Mouse (Mus musculus) layer of hippocampus, adult 11-12 months (tissue): ENCODE measurements at regions not wholly inside any gene's neighbourhood (a gene's known extent, or its start where the extent isn't known, plus 50 kb on each side); places are given as distances from the start of the nearest gene placed in this dataset.
"Not testable (repeated sequence)": the region's sequence is repeated elsewhere in the genome, so short reads cannot be mapped to it uniquely, and the experiment has no call there.

Experiments used
- DNase-seq: peaks from one replicate; pipeline ENCODE4 v3.0.0; 2022; ENCODE audit warnings: low spot score

DNA sequence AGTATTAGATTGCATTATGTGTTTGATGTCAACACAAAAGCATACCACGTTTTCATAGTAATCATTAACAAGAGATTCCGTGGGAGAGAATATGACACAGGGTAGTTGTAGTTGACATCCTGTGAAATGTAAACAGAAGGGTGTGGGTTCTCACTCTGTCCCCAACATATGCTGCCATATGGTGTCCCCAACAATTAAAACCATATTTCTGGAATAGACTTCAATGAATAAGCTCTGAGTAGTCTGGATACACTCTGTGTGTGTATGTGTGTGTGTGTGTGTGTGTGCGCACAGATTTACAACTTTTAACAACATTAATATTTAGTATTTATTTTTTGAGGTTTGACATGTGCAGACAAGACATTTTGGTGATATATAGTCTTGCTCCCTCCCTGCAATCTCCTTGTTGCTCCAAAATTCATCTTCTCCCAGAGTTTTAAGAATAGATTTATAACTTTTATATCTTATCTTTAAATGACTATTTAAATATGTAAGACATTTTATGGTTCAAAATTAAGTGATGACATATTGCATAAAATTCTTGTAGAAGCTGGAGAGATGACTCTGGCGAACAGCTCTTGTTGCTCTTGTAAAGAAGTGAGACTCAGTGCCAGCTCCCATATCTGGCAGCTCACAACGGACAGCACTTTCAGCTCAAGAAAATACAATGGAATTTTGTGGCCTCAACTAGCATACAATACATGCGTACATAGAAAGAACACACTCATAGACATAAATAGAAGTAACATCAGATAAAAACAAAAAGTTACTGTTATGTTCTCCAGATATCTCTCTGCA is 162.6 kb upstream of the Tram1l1 start:
- no peak for DNase-seq

DNA sequence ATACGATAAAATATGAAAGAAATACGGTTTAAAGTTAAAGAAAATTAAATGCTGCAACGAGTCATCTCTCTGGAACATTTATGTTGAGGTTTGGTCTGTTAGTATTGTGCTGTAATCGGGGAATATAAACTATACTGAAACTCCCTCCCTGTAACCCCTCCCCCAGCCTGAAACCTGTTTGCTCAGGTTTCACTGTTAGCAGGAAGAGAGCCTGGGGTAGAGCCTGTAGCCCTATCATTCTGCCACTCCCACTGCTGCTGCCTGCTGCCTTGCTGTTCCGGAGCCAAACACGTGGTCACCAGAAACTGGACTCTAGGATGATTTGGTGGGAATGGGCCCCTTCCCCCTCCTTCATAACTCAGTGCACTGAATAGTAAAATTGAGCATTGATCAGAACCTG is 127.3 kb upstream of the Tram1l1 start:
- not testable (repeated sequence) for DNase-seq

DNA sequence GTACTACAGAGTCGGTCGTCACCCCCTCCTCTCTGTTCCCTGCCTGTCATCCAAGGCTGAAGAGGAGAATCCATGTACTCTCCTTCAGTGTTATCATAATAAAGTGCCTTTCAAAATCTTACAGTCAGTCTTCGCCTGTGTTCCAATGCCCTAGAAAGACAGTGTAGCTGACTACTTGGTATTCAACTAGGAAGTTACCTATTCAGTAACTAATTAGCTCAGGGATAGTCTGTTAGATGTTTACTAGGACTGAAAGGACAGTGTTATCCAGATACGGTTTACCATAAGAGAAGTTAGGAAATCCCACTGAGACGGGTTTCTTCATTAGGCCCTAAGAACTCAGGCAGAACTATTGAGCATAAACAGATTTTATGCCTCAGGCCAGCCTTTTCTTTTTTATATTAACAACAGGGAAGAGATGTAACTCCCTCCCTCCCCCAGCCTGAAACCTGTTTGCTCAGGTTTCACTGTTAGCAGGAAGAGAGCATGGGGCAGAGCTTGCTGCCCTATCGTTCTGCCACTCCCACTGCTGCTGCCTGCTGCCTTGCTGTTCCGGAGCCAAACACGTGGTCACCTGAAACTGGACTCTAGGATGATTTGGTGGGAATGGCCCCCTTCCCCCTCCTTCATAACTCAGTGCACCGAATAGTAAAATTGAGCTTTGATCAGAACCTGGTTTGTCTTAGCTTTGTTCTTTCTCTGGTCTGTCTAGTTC is 120.3 kb upstream of the Tram1l1 start:
- DNase-seq = not testable (repeated sequence)

DNA sequence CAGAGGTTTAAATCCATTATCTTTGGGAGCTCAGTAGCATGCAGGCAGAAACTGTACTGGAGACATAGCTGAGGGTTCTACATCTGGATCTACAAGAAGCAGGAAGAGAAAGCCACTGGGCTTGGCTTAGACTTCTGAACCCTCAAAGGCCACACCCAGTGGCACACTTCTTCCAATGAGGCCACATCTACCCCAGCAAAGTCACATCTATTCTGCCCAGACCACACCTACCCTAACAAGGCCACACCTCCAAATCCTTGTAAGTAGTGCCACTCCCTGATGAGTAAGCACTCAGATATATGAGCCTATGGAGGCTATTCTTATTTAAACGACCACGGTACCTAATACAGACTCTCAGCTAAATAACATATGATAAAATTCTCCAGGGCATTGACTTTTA is 103.5 kb upstream of the Tram1l1 start:
- DNase-seq = no peak

DNA sequence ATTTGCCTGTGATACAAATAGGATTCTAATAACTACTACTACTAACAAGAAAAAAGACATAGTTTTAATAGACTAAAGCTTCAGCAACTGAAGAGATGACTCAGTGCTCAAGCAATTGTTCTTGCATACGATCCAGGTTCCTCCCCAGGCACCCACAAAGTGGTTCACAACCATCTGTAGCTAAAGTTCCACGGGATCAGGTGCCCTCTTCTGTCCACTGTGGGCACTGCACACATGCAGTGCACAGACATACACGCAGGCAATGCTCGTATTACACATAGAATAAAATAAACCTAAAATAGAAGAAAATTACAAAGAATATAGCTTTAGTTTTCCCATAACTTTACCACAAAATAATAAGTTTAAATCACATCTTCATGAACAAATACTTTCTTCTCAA is 94.7 kb upstream of the Tram1l1 start:
- no peak for DNase-seq

DNA sequence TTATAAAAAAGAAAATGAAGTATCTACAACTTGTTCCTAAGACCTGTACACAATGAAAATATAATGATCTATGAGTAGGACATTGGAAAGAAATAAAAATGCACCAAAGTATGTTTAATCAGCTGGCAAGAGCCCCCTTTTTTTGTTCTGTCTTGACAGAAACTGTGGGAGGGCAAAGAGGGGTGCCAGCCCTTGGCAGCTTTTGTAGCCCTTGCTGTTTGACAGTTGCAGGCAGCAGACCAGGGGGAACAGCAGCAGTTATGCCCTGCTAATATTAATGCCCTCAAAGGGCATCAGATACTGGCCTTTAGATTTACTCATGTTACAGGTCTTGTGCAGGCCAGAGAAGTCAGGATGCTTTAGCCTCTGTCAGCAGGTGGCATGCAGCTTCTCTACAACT is 93.0 kb upstream of the Tram1l1 start:
- no peak for DNase-seq

DNA sequence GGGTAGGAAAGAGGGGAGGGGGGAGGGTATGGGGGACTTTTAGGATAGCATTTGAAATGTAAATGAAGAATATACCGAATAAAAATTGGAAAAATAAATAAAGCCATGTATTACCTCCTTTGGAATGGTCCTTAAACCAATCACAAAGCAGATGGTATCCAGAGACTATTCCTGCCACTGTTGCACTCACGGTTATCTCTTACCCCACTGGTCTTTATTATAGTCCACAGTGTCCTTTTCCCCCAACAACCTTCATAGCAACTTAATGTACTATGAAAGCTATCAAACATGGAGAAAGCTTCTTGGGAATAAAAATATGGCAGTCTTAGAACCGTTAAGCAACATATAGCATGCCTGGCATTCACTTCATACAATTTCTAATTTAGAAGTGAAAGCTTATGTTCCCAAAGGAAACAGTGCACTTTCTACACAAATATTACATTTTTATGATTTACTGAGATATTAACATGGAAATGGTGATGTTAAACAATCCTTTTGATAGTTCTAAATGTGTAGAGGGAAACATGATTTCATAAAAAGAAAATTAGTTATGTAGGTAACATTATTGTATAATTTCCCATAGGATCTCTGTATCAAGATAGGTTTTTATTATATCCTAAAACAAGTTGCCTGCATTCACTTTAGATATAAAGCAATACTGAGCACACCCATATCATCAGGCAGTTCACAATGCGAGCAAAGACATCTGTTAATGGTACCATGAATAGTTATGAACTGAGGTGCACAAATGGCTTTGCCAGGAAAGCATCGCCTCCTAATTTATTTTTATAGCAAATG is 79.5 kb upstream of the Tram1l1 start:
- DNase-seq = no peak

DNA sequence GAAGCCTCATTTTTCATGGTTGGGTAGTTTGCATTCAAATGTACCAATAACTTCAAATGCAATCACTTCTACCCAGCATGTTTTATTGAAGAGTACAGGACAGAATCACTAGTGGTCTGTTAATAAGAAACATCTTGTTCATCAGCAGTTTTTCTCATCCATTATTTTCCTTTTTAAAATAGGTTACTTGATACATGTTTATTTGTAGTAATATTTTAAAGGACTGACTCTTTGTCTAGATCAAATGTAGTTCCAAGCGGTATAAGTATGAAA is 79.0 kb upstream of the Tram1l1 start:
- DNase-seq = no peak

DNA sequence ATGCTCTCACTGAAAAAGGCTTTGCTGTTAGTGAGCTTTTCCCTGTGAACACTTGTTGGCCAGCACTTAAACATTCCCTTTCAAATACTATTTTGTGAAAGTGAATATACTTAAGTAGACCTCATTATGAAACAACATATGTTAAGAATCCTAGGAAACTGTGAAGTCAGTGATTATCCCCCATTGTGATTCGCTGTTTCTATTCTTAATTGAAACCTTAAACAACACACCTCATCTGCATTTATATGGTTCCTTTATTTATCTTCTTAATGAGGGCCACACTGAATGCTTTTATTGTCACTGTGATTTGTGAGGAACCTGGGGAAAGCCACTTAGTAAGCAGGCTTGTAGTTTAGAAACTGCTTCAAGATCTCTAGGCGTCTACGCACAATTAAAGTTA is 58.5 kb upstream of the Tram1l1 start:
- DNase-seq = no peak

DNA sequence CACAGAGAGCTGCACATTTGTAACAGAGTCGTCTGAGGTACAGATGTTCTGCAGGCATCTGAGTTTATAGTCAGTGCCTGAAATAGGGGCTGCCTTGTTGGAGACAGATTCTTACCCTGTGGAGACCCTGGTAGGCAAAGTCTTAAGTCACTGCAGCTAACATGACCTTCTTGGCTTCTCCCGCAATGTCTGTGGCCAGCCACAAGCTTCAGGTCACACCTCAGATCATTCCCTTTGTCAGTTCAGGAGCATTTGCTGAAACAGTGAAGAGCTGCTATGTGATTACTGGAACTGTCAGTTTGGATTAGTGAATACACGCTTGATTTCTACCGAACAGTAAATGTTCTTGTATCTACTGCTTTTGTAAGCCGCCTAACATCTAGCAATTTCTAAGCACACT is 53.8 kb upstream of the Tram1l1 start:
- DNase-seq = no peak

DNA sequence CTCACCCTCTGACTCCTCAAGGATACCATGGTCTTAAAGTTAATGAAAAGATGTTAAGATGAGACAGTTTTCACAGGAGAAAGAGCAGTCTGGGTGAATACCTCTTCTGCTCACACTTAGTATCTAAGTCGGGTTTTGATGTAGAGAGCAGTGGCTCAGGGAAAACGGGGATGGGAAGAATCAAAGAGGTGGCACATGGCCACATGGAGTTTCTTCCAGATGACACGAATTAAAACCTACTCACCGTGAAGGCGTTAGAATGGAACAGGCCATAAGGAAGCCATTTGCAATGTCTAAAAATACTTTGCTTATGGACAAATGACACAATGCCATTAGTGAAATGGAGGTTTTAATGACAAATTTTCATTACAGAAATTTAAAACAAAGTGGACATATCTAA is 50.1 kb upstream of the Tram1l1 start:
- no peak for DNase-seq
